ENCODE assay signal across 9 mouse cellular contexts in genomic region chr8:71379512-71380075, GRCm38 (mm10). TPM values are rescaled to one million over a fixed set of nuclear protein-coding genes. Genes with fewer than 3 reads are reported as not detected.
A peak's percentile ranks its signal among the peaks of the same experiment; 100 is the strongest.
DNase-seq lines count a peak whose midpoint lies in the region; ATAC-seq and TF ChIP-seq lines count a peak whose summit lies in the region.
"Had no signal": no experiment of that assay in that cellular context is flagged by ENCODE, and none has a peak within 500 bp of the region (broad histone marks: within the 10 kb centered on the region; RNA-seq: fewer than 3 reads in every experiment).

No protein-coding gene starts in this region.

- H3K4me3 ChIP-seq in heart, embryonic 15.5 days = peak overlapping the region; percentile 81
- peak overlapping the region; percentile 90 for H3K4me3 ChIP-seq in embryonic fibroblast, embryonic 13.5 days (ENCODE audit: insufficient read depth, low read length)
- peak overlapping the region; percentile 75 for H3K4me3 ChIP-seq in kidney, embryonic 16.5 days (ENCODE audit: low read length)
- H3K4me3 ChIP-seq in myocyte = peak overlapping the region; percentile 69

- peak overlapping the region; percentile 86 for H3K9ac ChIP-seq in heart, embryonic 15.5 days
- peak overlapping the region; percentile 94 for H3K9ac ChIP-seq in kidney, embryonic 16.5 days (replicated peaks; ENCODE audit: low read length)

- peak overlapping the region; percentile 97 for H3K4me2 ChIP-seq in heart, embryonic 15.5 days
- H3K4me2 ChIP-seq in kidney, embryonic 16.5 days (replicated peaks; ENCODE audit: low read depth, low read length) = peak overlapping the region; percentile 94
- peak overlapping the region; percentile 81 for H3K4me2 ChIP-seq in myocyte (ENCODE audit: low read depth)

- WGBS in heart, embryonic 15.5 days = 59% methylated on average over 3 of the region's 3 CpGs
- WGBS in kidney, embryonic 16.5 days = 28% methylated on average over 3 of the region's 3 CpGs

- no peak for ATAC-seq in heart, embryonic 15.5 days (replicated peaks; ENCODE audit: insufficient number of reproducible peaks, insufficient read depth, low FRiP score, low read depth)
- ATAC-seq in kidney, embryonic 16.5 days (ENCODE audit: low FRiP score, low TSS enrichment) = no peak
- no peak for ATAC-seq in activated CD4-positive, CD25-positive, alpha-beta regulatory T cell, adult 4 months

- peaks cover 19% of the 10 kb centered on the region for H3K79me2 ChIP-seq in myocyte (ENCODE audit: control insufficient read depth, insufficient read depth)

- peaks cover 61% of the 10 kb centered on the region for H3K4me1 ChIP-seq in heart, embryonic 15.5 days (replicated peaks)
- H3K4me1 ChIP-seq in embryonic fibroblast, embryonic 13.5 days (ENCODE audit: control insufficient read depth, insufficient read depth, low read length) = peaks cover 7% of the 10 kb centered on the region
- H3K4me1 ChIP-seq in kidney, embryonic 16.5 days (ENCODE audit: insufficient read depth, low read length) = peaks cover 72% of the 10 kb centered on the region

- no peak for TF ChIP-seq POLR2A in embryonic fibroblast, embryonic 13.5 days (IDR thresholded peaks at IDR 0.05; ENCODE audit: low read depth, low read length)
- TF ChIP-seq POLR2A in myocyte (IDR thresholded peaks at IDR 0.05; ENCODE audit: insufficient read length, low read depth) = no peak

- peak overlapping the region; percentile 50 for H3ac ChIP-seq in myocyte (ENCODE audit: control insufficient read depth, insufficient read length)

- H3K36me3 ChIP-seq in heart, embryonic 15.5 days = peaks cover 24% of the 10 kb centered on the region; the same call in 1 of the 2 replicates
- H3K36me3 ChIP-seq in kidney, embryonic 16.5 days (ENCODE audit: insufficient read depth, low read length) = peaks cover 30% of the 10 kb centered on the region
- H3K36me3 ChIP-seq in myocyte (ENCODE audit: control insufficient read depth, insufficient read depth) = peaks cover 6% of the 10 kb centered on the region

- no peak for TF ChIP-seq CTCF in embryonic fibroblast, embryonic 13.5 days (IDR thresholded peaks at IDR 0.05; ENCODE audit: borderline replicate concordance, insufficient read depth, low read length)

- H3K9me3 ChIP-seq in heart, embryonic 15.5 days (replicated peaks) = no peaks in the 10 kb centered on the region
- H3K9me3 ChIP-seq in kidney, embryonic 16.5 days (ENCODE audit: low read length) = no peaks in the 10 kb centered on the region

- H3K27me3 ChIP-seq in heart, embryonic 15.5 days = no peaks in the 10 kb centered on the region
- no peaks in the 10 kb centered on the region for H3K27me3 ChIP-seq in kidney, embryonic 16.5 days (ENCODE audit: insufficient read depth, low read length)
- no peaks in the 10 kb centered on the region for H3K27me3 ChIP-seq in myocyte (ENCODE audit: control insufficient read depth, insufficient read depth, insufficient read length)

- DNase-seq in heart, adult 18-20 months = no peak
- DNase-seq in layer of hippocampus, adult 9-10 months (ENCODE audit: low spot score) = no peak
- no peak for DNase-seq in testis, postnatal 14 days (ENCODE audit: low spot score)

- peak overlapping the region; percentile 93; the same call in 1 of the 2 replicates for H3K27ac ChIP-seq in heart, embryonic 15.5 days
- no peak overlapping the region for H3K27ac ChIP-seq in embryonic fibroblast, embryonic 13.5 days (ENCODE audit: insufficient read depth, low read length)
- H3K27ac ChIP-seq in kidney, embryonic 16.5 days (ENCODE audit: low read length) = peak overlapping the region; percentile 99
- H3K27ac ChIP-seq: macrophage had no signal

TF ChIP-seq in myocyte, 11 proteins besides CTCF, POLR2A, EP300 and RAD21:
- no peak for TF ChIP-seq MYOD1 (IDR thresholded peaks at IDR 0.05; ENCODE audit: control insufficient read depth in 1 of 3, insufficient read length in 2 of 3, low read depth in 2 of 3)

RNA-seq across cellular contexts. Expression of gene Nr2f6, which starts 2.2 kb away (rescaled TPM):
- 43.4 and 51.5 TPM in 2 replicates for polyA plus RNA-seq in heart, embryonic 15.5 days (2015; fragmentation: Nextera tagmentation; extraction: Ambion mirVana)
- 10 to 100 TPM; 48.0 to 53.8 TPM for total RNA-seq in heart, adult 18-20 months (2021)
- 40.8 and 48.9 TPM in 2 replicates for polyA plus RNA-seq in embryonic fibroblast, embryonic 13.5 days (2011; ENCODE audit: insufficient read length, low read depth, missing spikeins)
- polyA plus RNA-seq in kidney, embryonic 16.5 days (2015; fragmentation: Nextera tagmentation; extraction: Ambion mirVana) = 65.4 and 82.9 TPM in 2 replicates
- polyA plus RNA-seq in myocyte (2012; fragmentation: generic; extraction: Trizol) = 62.3 TPM
- under 1 TPM in 1 of 2 experiments, not detected in 1; 0.45 TPM for polyA plus RNA-seq in activated CD4-positive, CD25-positive, alpha-beta regulatory T cell, adult 4 months (2017; shearing (Covaris generic))

RNA-seq across cellular contexts. Expression of gene Ocel1, which starts 8.5 kb away (rescaled TPM):
- polyA plus RNA-seq in heart, embryonic 15.5 days (2015; fragmentation: Nextera tagmentation; extraction: Ambion mirVana) = 4.9 and 7.2 TPM in 2 replicates
- total RNA-seq in heart, adult 18-20 months (2021) = 10 to 100 TPM; 14.2 to 14.9 TPM
- 2.3 and 3.2 TPM in 2 replicates for polyA plus RNA-seq in embryonic fibroblast, embryonic 13.5 days (2011; ENCODE audit: insufficient read length, low read depth, missing spikeins)
- 6.1 TPM in 2 replicates for polyA plus RNA-seq in kidney, embryonic 16.5 days (2015; fragmentation: Nextera tagmentation; extraction: Ambion mirVana)
- polyA plus RNA-seq in myocyte (2012; fragmentation: generic; extraction: Trizol) = 15.2 TPM
- 1 to 10 TPM; 3.7 to 4.9 TPM for polyA plus RNA-seq in activated CD4-positive, CD25-positive, alpha-beta regulatory T cell, adult 4 months (2017; shearing (Covaris generic))

RNA-seq across cellular contexts. Expression of gene Use1, which starts 12.9 kb away (rescaled TPM):
- 67.6 and 75.3 TPM in 2 replicates for polyA plus RNA-seq in heart, embryonic 15.5 days (2015; fragmentation: Nextera tagmentation; extraction: Ambion mirVana)
- total RNA-seq in heart, adult 18-20 months (2021) = 100 to 1,000 TPM; 163 to 174 TPM
- polyA plus RNA-seq in embryonic fibroblast, embryonic 13.5 days (2011; ENCODE audit: insufficient read length, low read depth, missing spikeins) = 94.8 and 97.6 TPM in 2 replicates
- polyA plus RNA-seq in kidney, embryonic 16.5 days (2015; fragmentation: Nextera tagmentation; extraction: Ambion mirVana) = 109 and 111 TPM in 2 replicates
- polyA plus RNA-seq in myocyte (2012; fragmentation: generic; extraction: Trizol) = 180 TPM
- polyA plus RNA-seq in activated CD4-positive, CD25-positive, alpha-beta regulatory T cell, adult 4 months (2017; shearing (Covaris generic)) = 100 to 1,000 TPM; 302 to 322 TPM

RNA-seq across cellular contexts. Expression of gene Ushbp1, which starts 16.0 kb away (rescaled TPM):
- 14.6 and 17.3 TPM in 2 replicates for polyA plus RNA-seq in heart, embryonic 15.5 days (2015; fragmentation: Nextera tagmentation; extraction: Ambion mirVana)
- 10 to 100 TPM; 20.4 to 23.2 TPM for total RNA-seq in heart, adult 18-20 months (2021)
- not detected in 2 replicates for polyA plus RNA-seq in embryonic fibroblast, embryonic 13.5 days (2011; ENCODE audit: insufficient read length, low read depth, missing spikeins)
- polyA plus RNA-seq in kidney, embryonic 16.5 days (2015; fragmentation: Nextera tagmentation; extraction: Ambion mirVana) = 29.8 and 31.2 TPM in 2 replicates
- polyA plus RNA-seq in myocyte (2012; fragmentation: generic; extraction: Trizol) = 0.02 TPM
- polyA plus RNA-seq in activated CD4-positive, CD25-positive, alpha-beta regulatory T cell, adult 4 months (2017; shearing (Covaris generic)) = under 1 TPM in 1 of 2 experiments, not detected in 1; 0.28 TPM
- polyA plus RNA-seq: macrophage had no signal

RNA-seq across cellular contexts. Expression of gene Babam1, which starts 17.1 kb away (rescaled TPM):
- polyA plus RNA-seq in heart, embryonic 15.5 days (2015; fragmentation: Nextera tagmentation; extraction: Ambion mirVana) = 75.5 and 89.9 TPM in 2 replicates
- 10 to 100 TPM; 67.9 to 69.8 TPM for total RNA-seq in heart, adult 18-20 months (2021)
- 84.5 and 91.6 TPM in 2 replicates for polyA plus RNA-seq in embryonic fibroblast, embryonic 13.5 days (2011; ENCODE audit: insufficient read length, low read depth, missing spikeins)
- 116 and 120 TPM in 2 replicates for polyA plus RNA-seq in kidney, embryonic 16.5 days (2015; fragmentation: Nextera tagmentation; extraction: Ambion mirVana)
- 108 TPM for polyA plus RNA-seq in myocyte (2012; fragmentation: generic; extraction: Trizol)
- 10 to 100 TPM; 59.2 to 67.9 TPM for polyA plus RNA-seq in activated CD4-positive, CD25-positive, alpha-beta regulatory T cell, adult 4 months (2017; shearing (Covaris generic))

Comparison
In these comparisons a context has a peak if more than half of its experiments do, and no peak if none do; other contexts are left out.
1. RNA of gene Nr2f6, which starts 2.2 kb away (polyA plus RNA-seq): 65.4 to 82.9 TPM in kidney, embryonic 16.5 days, 62.3 TPM in myocyte (single experiment), 43.4 to 51.5 TPM in heart, embryonic 15.5 days and 40.8 to 48.9 TPM in embryonic fibroblast, embryonic 13.5 days; 0.45 TPM in activated CD4-positive, CD25-positive, alpha-beta regulatory T cell, adult 4 months; every median in the first group is over 10 times any median in the second.
2. Peak in every context shown above with its lines, with median percentiles within 50 percentile points of each other: H3K4me2 ChIP-seq and H3K4me3 ChIP-seq.